Mouse (Mus musculus) spleen, adult 2 months (tissue): Measurements from ENCODE around the gene Chkb.
A peak's percentile ranks its signal among the peaks of the same experiment; 100 is the strongest.

ENCODE experiments used
- CTCF ChIP-seq: fragments of 200-500 bp; IDR thresholded peaks from 2 replicates; pipeline ENCODE4 v1.5.1; 2011; ENCODE audit warnings: mild to moderate bottlenecking, inconsistent platforms; ENCODE audit not compliant: insufficient read depth, insufficient read length, insufficient replicate concordance; ENCODE audit errors: extremely low read depth
- POLR2A ChIP-seq: fragments of 200-500 bp; IDR thresholded peaks from 2 replicates; pipeline ENCODE4 v1.6.1; 2011; ENCODE audit warnings: low read depth, low read length, inconsistent platforms

DNA sequence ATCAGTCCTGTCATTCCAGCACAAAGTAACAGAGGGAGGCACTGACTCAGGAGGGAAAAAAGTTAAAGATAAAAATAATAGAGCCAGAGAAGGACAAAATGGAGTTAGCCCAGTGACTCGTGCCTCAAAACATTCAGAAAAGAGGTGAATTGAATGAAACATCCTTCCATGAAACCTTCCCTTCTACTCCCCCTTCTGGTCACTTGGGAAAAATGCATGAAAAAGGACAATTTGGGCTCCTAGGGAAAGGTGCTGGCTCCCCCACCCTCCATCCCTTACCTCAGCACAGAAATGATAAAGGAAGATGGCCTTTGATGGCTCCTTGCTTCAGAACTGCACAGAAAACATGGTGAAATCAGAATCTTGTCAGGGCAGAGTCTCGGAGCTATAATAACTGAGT is 38.9 kb upstream of the Chkb start:
- TF ChIP-seq POLR2A (no peak), CTCF (peak; percentile 1; the same call in 1 of the 2 replicates)
